Mouse (Mus musculus) myocyte (in vitro differentiated cells): ENCODE measurements around the gene Krtap4-1.
"Not testable (repeated sequence)": the region's sequence is repeated elsewhere in the genome, so short reads cannot be mapped to it uniquely, and the experiment has no call there.

Experiments used
- CEBPB ChIP-seq: IDR thresholded peaks from 2 replicates; pipeline ENCODE4 v1.6.1; 2011; ENCODE audit warnings: mild to moderate bottlenecking, moderate library complexity; ENCODE audit not compliant: poor library complexity, insufficient read depth, severe bottlenecking
- MAX ChIP-seq: IDR thresholded peaks from one replicate; pipeline ENCODE4 v1.6.1; 2011; ENCODE audit warnings: low read depth, mild to moderate bottlenecking, control low read depth
- MYOD1 ChIP-seq, 3 experiments: IDR thresholded peaks; one replicate each; pipeline ENCODE4 v1.6.1; 2011; ENCODE audit warnings: control low read depth in 2 of 3, low read depth in 2 of 3, mild to moderate bottlenecking in 2 of 3, moderate library complexity in 1 of 3; ENCODE audit not compliant: insufficient read length in 2 of 3, control insufficient read depth in 1 of 3
- MYOG ChIP-seq, 3 experiments: IDR thresholded peaks; one replicate each; pipeline ENCODE4 v1.6.1; 2011; ENCODE audit warnings: control low read depth in 2 of 3, low read depth in 2 of 3, mild to moderate bottlenecking in 2 of 3; ENCODE audit not compliant: insufficient read length in 2 of 3, control insufficient read depth in 1 of 3, insufficient read depth in 1 of 3
- POLR2A ChIP-seq: IDR thresholded peaks from one replicate; pipeline ENCODE4 v1.6.1; 2011; ENCODE audit warnings: low read depth, mild to moderate bottlenecking, control low read depth, moderate library complexity; ENCODE audit not compliant: insufficient read length
- POLR2AphosphoS2 ChIP-seq: IDR thresholded peaks from one replicate; pipeline ENCODE4 v1.6.1; 2011; ENCODE audit warnings: low read depth, control low read depth; ENCODE audit not compliant: insufficient read length
- REST ChIP-seq: IDR thresholded peaks from one replicate; pipeline ENCODE4 v1.6.1; 2011; ENCODE audit warnings: mild to moderate bottlenecking, control low read depth, moderate library complexity; ENCODE audit not compliant: insufficient read depth, insufficient read length
- SRF ChIP-seq: IDR thresholded peaks from one replicate; pipeline ENCODE4 v1.6.1; 2011; ENCODE audit warnings: low read depth; ENCODE audit not compliant: control insufficient read depth, insufficient read length
- TCF12 ChIP-seq: IDR thresholded peaks from one replicate; pipeline ENCODE4 v1.6.1; 2011; ENCODE audit warnings: mild to moderate bottlenecking, control low read depth; ENCODE audit not compliant: poor library complexity, insufficient read depth, severe bottlenecking
- TCF3 ChIP-seq: IDR thresholded peaks from one replicate; pipeline ENCODE4 v1.6.1; 2011; ENCODE audit warnings: low read depth, control low read depth; ENCODE audit not compliant: insufficient read length
- USF1 ChIP-seq: IDR thresholded peaks from one replicate; pipeline ENCODE4 v1.6.1; 2011; ENCODE audit warnings: low read depth, mild to moderate bottlenecking, control low read depth, moderate library complexity

DNA sequence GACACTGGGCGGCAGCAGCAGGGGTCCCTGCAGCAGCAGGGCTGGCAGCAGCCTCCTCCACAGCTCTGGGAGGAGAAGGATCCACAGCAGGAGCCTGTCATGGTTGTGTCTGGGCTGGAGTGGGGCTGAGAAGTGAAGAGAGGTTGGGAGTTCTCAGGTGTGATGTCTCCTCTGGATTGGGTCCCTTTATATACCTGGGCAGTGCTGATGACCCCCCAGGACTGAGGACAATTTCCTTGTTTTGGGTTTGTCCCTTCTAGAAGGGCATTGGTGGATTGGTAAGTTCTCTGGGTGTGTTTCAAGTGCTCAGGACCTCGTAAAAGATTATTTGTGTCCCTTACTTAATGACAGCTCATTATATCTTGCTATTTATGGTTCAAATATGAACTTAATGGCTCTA lies 17.9 kb downstream of the Krtap4-1 start, which contains the start of gene Gm11937:
- not testable (repeated sequence) for TF ChIP-seq SRF; POLR2A; TCF3; TCF12; MAX; CEBPB; POLR2AphosphoS2; MYOD1 (IDR thresholded peaks at IDR 0.05; ENCODE audit: control insufficient read depth in 1 of 3, insufficient read length in 2 of 3, low read depth in 2 of 3); USF1; MYOG (IDR thresholded peaks at IDR 0.05; ENCODE audit: control insufficient read depth in 1 of 3, insufficient read depth in 1 of 3, insufficient read length in 2 of 3, low read depth in 2 of 3); REST
